Mouse (Mus musculus) liver, postnatal 0 days (tissue): ENCODE results near the gene Rnf227. TPM values are rescaled to one million over a fixed set of nuclear protein-coding genes. Genes with fewer than 3 reads are reported as not detected.

ENCODE experiments used
- ATAC-seq: fragments of 200-750 bp; cut with Nextera tagmentation; 2 replicates; pipeline ENCODE4 v1.8.0; 2017; ENCODE audit warnings: mild to moderate bottlenecking, moderate library complexity
- DNase-seq: peaks from one replicate; pipeline ENCODE4 v3.0.0-alpha.2; 2016
- H3K27ac ChIP-seq: fragments of 300-500 bp; sonication (generic); 2 replicates; pipeline ENCODE4 v1.5.1; 2014; ENCODE audit warnings: antibody characterized with exemption, moderate library complexity, mild to moderate bottlenecking, low read depth
- H3K27me3 ChIP-seq: fragments of 300-500 bp; sonication (generic); 2 replicates; pipeline ENCODE4 v1.6.1; 2014; ENCODE audit warnings: low read length, control low read depth, mixed read lengths; ENCODE audit not compliant: insufficient read depth
- H3K36me3 ChIP-seq: fragments of 300-500 bp; sonication (generic); replicated peaks from 2 replicates; pipeline ENCODE4 v1.6.1; 2014; ENCODE audit warnings: mild to moderate bottlenecking, control low read depth, low read length, moderate library complexity, mixed read lengths; ENCODE audit not compliant: insufficient read depth
- H3K4me1 ChIP-seq: fragments of 300-500 bp; sonication (generic); 2 replicates; pipeline ENCODE4 v1.6.1; 2014; ENCODE audit warnings: antibody characterized with exemption, mild to moderate bottlenecking, control low read depth; ENCODE audit not compliant: insufficient read depth
- H3K4me2 ChIP-seq: fragments of 300-500 bp; sonication (generic); 2 replicates; pipeline ENCODE4 v1.6.1; 2014; ENCODE audit warnings: low read depth, mild to moderate bottlenecking, low read length, moderate library complexity, mixed read lengths
- H3K4me3 ChIP-seq: fragments of 300-500 bp; sonication (generic); 2 replicates; pipeline ENCODE4 v1.5.1; 2014; ENCODE audit warnings: low read depth, low read length
- H3K9ac ChIP-seq: fragments of 300-500 bp; sonication (generic); replicated peaks from 2 replicates; pipeline ENCODE4 v1.6.1; 2014; ENCODE audit warnings: mild to moderate bottlenecking, moderate library complexity
- H3K9me3 ChIP-seq: fragments of 300-500 bp; sonication (generic); 2 replicates; pipeline ENCODE4 v1.6.1; 2016; ENCODE audit warnings: mild to moderate bottlenecking, control low read depth, low read length, mixed read lengths
- CTCF ChIP-seq: sonication (generic); IDR thresholded peaks from 2 replicates; pipeline ENCODE4 v1.5.1; 2016; ENCODE audit warnings: antibody characterized with exemption, low read depth
- EP300 ChIP-seq: IDR thresholded peaks from 2 replicates; pipeline ENCODE4 v1.6.1; 2016; ENCODE audit warnings: antibody characterized with exemption, low read depth, mild to moderate bottlenecking
- WGBS: fragments of 180-500 bp; shearing (Covaris S2); extraction: QIAGEN DNeasy Blood & Tissue Kit; methylation state at CpG from one replicate; pipeline ENCODE4 v1.1.7; 2014; ENCODE audit not compliant: insufficient replicate concordance; 5-methylcytosine and 5-hydroxymethylcytosine counted together
- polyA plus RNA-seq: library from polyadenylated mRNA; unstranded; fragments of >200 nt; fragmentation: Nextera tagmentation; extraction: Ambion mirVana; gene quantifications from 2 replicates; pipeline ENCODE4 v1.2.1, GENCODE M21; 2015

Gene Rnf227
- polyA plus RNA-seq, 1 experiment from 2014 or later = 0.87 TPM

GRCm38 (mm10) chr11:69390400-69391034 is 50.3 kb downstream of the Rnf227 start:
- no peak for ATAC-seq
- Histone ChIP-seq H3K36me3 (no peaks in the 10 kb centered on the region), H3K9ac (no peak overlapping the region), H3K4me2 (no peak overlapping the region), H3K9me3 (no peaks in the 10 kb centered on the region), H3K27ac (no peak overlapping the region), H3K4me1 (peaks cover 4% of the 10 kb centered on the region; the same call in 1 of the 2 replicates), H3K4me3 (no peak overlapping the region), H3K27me3 (no peaks in the 10 kb centered on the region)
- WGBS = 47% methylated on average over 10 of the region's 10 CpGs
- peak; percentile 63 for DNase-seq
- TF ChIP-seq CTCF (peak; percentile 79), EP300 (no peak)

Other genes with a start within 250 kb of the Rnf227 start
- gene Per1, start 245.2 kb upstream of the Rnf227 start, polyA plus RNA-seq = 3.0 and 8.2 TPM in 2 replicates
- 0.07 and 0.15 TPM in 2 replicates for gene Hes7, start 220.1 kb upstream of the Rnf227 start, polyA plus RNA-seq
- gene 9130213A22Rik, start 217.9 kb upstream of the Rnf227 start, polyA plus RNA-seq = 0.06 and 0.07 TPM in 2 replicates
- gene Aloxe3, start 214.6 kb upstream of the Rnf227 start, polyA plus RNA-seq = 0.14 and 0.18 TPM in 2 replicates
- not detected in 2 replicates for gene Alox12b, start 183.5 kb upstream of the Rnf227 start, polyA plus RNA-seq
- 0.04 TPM in 1 of 2 replicates, not detected in the other for gene Alox8, start 142.6 kb upstream of the Rnf227 start, polyA plus RNA-seq
- gene Gucy2e, start 103.4 kb upstream of the Rnf227 start, polyA plus RNA-seq = not detected in 2 replicates
- 4.1 and 5.6 TPM in 2 replicates for gene Cntrob, start 16.7 kb upstream of the Rnf227 start, polyA plus RNA-seq
- 71.5 and 72.0 TPM in 2 replicates for gene Trappc1, start 16.5 kb upstream of the Rnf227 start, polyA plus RNA-seq
- 0.20 TPM in 2 replicates for gene Kcnab3, start 14.2 kb upstream of the Rnf227 start, polyA plus RNA-seq
- 7.8 and 8.7 TPM in 2 replicates for gene Chd3, start 28.9 kb downstream of the Rnf227 start, polyA plus RNA-seq
- 83.7 and 83.9 TPM in 2 replicates for gene Naa38, start 55.0 kb downstream of the Rnf227 start, polyA plus RNA-seq
- 4.7 and 5.4 TPM in 2 replicates for gene Cyb5d1, start 55.2 kb downstream of the Rnf227 start, polyA plus RNA-seq
- 12.3 and 14.0 TPM in 2 replicates for gene Tmem88, start 57.8 kb downstream of the Rnf227 start, polyA plus RNA-seq
- gene Kdm6b, start 73.2 kb downstream of the Rnf227 start, polyA plus RNA-seq = 7.4 and 8.2 TPM in 2 replicates
- 0.04 and 0.05 TPM in 2 replicates for gene Dnah2, start 208.6 kb downstream of the Rnf227 start, polyA plus RNA-seq
- 0.19 and 0.20 TPM in 2 replicates for gene Efnb3, start 219.7 kb downstream of the Rnf227 start, polyA plus RNA-seq
- 8.1 and 10.0 TPM in 2 replicates for gene Wrap53, start 239.8 kb downstream of the Rnf227 start, polyA plus RNA-seq
- 32.6 and 33.5 TPM in 2 replicates for gene Trp53, start 239.9 kb downstream of the Rnf227 start, polyA plus RNA-seq